Mouse (Mus musculus) testis, adult 2 months (tissue): Measurements from ENCODE around the gene Chmp2a.

Experiments used
- CTCF ChIP-seq: fragments of 200-500 bp; IDR thresholded peaks from 2 replicates; pipeline ENCODE4 v1.5.1; 2012; ENCODE audit warnings: low read depth, mild to moderate bottlenecking, inconsistent platforms, low read length, moderate library complexity; ENCODE audit not compliant: control insufficient read depth, insufficient read depth, insufficient replicate concordance
- POLR2A ChIP-seq: fragments of 200-500 bp; IDR thresholded peaks from 2 replicates; pipeline ENCODE4 v1.6.1; 2012; ENCODE audit warnings: low read depth, mild to moderate bottlenecking, inconsistent platforms, low read length, moderate library complexity; ENCODE audit not compliant: control insufficient read depth

GRCm38 (mm10) chr7:13056913-13057700 lies 22.5 kb upstream of the Chmp2a start:
- no peak for TF ChIP-seq CTCF
- TF ChIP-seq POLR2A = no peak
